Mouse (Mus musculus) macrophage (primary cell): ENCODE measurements around the gene Tradd. TPM values are rescaled to one million over a fixed set of nuclear protein-coding genes. Genes with fewer than 3 reads are reported as not detected.

Experiments used
- H3K27ac ChIP-seq: fragments of 350-480 bp; formaldehyde crosslinking; 2 replicates; pipeline ENCODE4 v1.9.0; 2021
- H3K36me3 ChIP-seq: fragments of 350-480 bp; formaldehyde crosslinking; 2 replicates; pipeline ENCODE4 v1.9.0; 2021; ENCODE audit errors: inconsistent target
- H3K4me3 ChIP-seq: fragments of 350-480 bp; formaldehyde crosslinking; 2 replicates; pipeline ENCODE4 v1.9.0; 2021; ENCODE audit errors: inconsistent target
- H3K79me2 ChIP-seq: fragments of 350-480 bp; formaldehyde crosslinking; 2 replicates; pipeline ENCODE4 v1.9.0; 2021; ENCODE audit errors: inconsistent target
- WGBS: methylation state at CpG from one replicate; pipeline ENCODE4 v1.1.7; 2026; ENCODE audit warnings: inconsistent platforms; ENCODE audit not compliant: missing documents; 5-methylcytosine and 5-hydroxymethylcytosine counted together
- polyA plus RNA-seq: library from polyadenylated mRNA; stranded (reverse); fragments of 250-400 nt; gene quantifications from 3 replicates; pipeline ENCODE4 v1.2.4, GENCODE M21; 2018; ENCODE audit warnings: inconsistent platforms

Gene Tradd
- polyA plus RNA-seq, 1 experiment from 2014 or later = 8.4 TPM

DNA sequence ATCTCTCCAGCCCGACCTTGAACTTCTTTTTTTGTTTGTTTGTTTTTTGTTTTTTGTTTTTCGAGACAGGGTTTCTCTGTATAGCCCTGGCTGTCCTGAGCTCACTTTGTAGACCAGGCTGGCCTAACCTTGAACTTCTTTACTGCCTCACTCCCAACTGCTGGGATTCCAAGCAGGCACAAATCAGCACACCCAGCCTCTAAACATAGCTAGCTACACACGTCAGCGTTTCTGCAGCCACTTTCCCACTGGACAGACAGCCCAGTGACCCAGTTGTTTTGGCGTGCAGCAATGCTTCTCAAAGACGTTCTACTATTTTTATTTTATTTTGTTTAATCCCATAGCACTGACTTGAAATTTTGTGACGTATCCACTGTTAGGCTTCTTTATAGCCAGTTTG, 40.6 kb downstream of the Tradd start:
- Histone ChIP-seq H3K27ac (no peak overlapping the region), H3K79me2 (peaks cover 36% of the 10 kb centered on the region), H3K36me3 (no peaks in the 10 kb centered on the region), H3K4me3 (no peak overlapping the region)
- 91% methylated on average over 7 of the region's 7 CpGs for WGBS

DNA sequence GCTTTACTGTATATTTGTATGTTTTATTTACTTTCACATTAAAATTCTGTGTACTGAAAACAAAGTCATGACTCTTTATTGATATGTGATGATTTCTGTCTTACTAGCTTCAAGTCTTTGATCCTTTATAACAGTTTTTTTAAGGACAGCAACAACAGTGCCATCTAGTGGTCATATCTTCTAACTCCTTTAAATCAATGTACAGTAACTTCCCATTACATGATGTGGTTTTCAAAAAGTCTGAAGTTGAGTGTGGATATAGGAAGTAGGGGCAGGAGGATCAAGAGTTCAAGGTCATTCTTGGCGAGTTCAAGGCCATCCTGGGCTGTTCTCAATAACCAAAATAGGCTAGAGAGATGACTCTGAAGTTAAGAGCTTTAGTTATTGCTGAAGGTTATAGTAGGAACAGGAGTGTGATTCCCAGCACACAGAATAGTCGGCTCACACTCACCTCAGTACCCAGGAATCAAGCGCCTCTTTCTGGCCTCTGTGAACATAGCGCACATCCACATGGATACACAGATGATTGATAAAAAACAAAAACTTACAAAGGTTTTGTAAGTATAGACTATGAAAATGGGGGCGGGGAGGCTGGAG, 46.4 kb downstream of the Tradd start:
- no peaks in the 10 kb centered on the region for H3K79me2 ChIP-seq
- H3K27ac ChIP-seq = no peak overlapping the region
- H3K36me3 ChIP-seq = 0 out of 2 replicates have a peak, but pooled peaks cover 21% of the 10 kb centered on the region
- no peak overlapping the region for H3K4me3 ChIP-seq
- WGBS = 70% methylated on average over 5 of the region's 5 CpGs

DNA sequence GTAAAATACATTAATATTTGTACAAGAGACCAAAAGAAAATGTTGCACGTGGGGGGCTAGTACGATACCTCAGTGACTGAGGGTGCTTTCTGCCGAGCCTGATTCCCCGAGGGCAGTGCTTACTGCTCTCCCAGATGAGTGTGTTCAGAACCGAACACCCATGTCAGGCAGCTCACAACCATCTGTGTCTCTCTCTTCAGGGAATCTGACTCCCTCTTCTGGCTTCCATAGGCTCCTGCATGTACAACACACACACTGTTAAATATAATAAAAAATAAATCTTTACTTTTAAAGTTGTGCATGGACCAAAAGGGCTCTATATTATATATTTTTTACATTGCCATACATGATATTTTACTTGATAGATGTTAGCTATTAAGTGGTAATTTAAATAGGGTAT, 50.3 kb downstream of the Tradd start:
- Histone ChIP-seq H3K79me2 (peaks cover 30% of the 10 kb centered on the region), H3K27ac (no peak overlapping the region), H3K4me3 (no peak overlapping the region), H3K36me3 (0 out of 2 replicates have a peak, but pooled peaks cover 21% of the 10 kb centered on the region)
- WGBS = 97% methylated on average over 5 of the region's 5 CpGs

DNA sequence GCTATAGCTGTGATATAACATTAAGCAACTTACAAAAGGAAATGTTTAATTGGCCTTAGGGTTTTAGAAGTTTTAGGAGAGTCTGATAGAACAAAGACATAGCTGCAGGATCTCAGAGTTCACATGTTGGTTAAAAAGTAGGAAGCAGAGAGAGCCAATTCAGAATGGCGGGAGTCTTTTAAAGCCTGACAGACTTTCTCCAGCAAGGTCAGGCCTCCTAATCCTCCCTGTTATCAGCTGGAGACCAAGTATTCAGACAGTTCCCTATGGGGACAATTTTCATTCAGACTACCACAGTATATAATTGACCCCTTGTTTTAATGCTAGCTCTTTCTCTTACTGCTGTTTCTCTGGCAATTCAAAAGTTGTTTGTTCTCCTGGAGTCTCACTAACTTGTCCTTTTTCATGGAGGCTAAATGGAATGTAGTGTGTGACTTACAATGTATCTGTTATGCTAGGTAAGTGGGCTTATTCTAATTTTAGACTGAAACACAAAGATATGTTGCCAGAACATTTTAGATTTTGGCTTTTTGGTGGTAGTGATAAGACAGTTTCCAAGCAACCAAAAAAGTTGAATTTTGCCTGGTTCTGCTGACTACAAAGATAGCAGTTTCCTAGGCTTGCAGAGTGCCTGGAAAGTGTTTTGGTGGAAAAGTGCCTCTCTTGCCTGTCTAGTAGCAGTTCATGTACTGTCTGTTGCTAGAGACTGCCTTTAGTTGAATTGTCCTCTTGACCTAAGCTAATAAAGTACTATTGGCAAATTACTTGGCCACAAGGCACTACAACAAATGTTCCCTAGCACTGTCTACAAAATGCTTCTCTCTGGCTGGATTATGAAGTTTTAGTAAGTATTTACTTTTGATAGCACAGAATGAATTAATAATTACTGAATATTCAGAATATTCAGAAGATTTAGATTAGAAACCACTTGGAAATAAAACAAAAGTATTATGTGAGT, 55.0 kb downstream of the Tradd start:
- H3K79me2 ChIP-seq = peaks cover 30% of the 10 kb centered on the region
- H3K4me3 ChIP-seq = no peak overlapping the region
- WGBS = 92% methylated on average over 1 of the region's 1 CpGs
- peaks cover 13% of the 10 kb centered on the region for H3K36me3 ChIP-seq
- H3K27ac ChIP-seq = no peak overlapping the region

Other genes starting within 250 kb of the Tradd start
- not detected in 3 replicates for gene Ces3a, start 216.0 kb downstream of the Tradd start, polyA plus RNA-seq
- gene Ces3b, start 180.9 kb downstream of the Tradd start, polyA plus RNA-seq = not detected in 3 replicates
- gene Ces4a, start 132.8 kb downstream of the Tradd start, polyA plus RNA-seq = not detected in 3 replicates
- gene Cbfb, start 93.9 kb downstream of the Tradd start, polyA plus RNA-seq = 59.1 to 125 TPM (median 65.1 TPM) in 3 replicates
- gene D230025D16Rik, start 39.5 kb downstream of the Tradd start, polyA plus RNA-seq = 15.2 to 26.7 TPM (median 16.3 TPM) in 3 replicates
- gene B3gnt9, start 9.5 kb downstream of the Tradd start, polyA plus RNA-seq = 1.8 to 2.8 TPM (median 2.4 TPM) in 3 replicates
- 2.1 to 7.5 TPM (median 3.9 TPM) in 3 replicates for gene Fbxl8, start within 50 bp of the Tradd start, polyA plus RNA-seq
- 2.9 to 8.0 TPM (median 3.4 TPM) in 3 replicates for gene Hsf4, start 5.2 kb upstream of the Tradd start, polyA plus RNA-seq
- 0.16 to 0.77 TPM (median 0.73 TPM) in 3 replicates for gene Nol3, start 11.5 kb upstream of the Tradd start, polyA plus RNA-seq
- gene 4931428F04Rik, start 25.3 kb upstream of the Tradd start, polyA plus RNA-seq = 0.79 to 3.9 TPM (median 1.5 TPM) in 3 replicates
- gene Exoc3l, start 31.5 kb upstream of the Tradd start, polyA plus RNA-seq = 0.19 to 0.32 TPM in 2 of 3 replicates, not detected in the other
- 30.2 to 47.0 TPM (median 34.1 TPM) in 3 replicates for gene E2f4, start 33.1 kb upstream of the Tradd start, polyA plus RNA-seq
- 0.29 to 0.43 TPM (median 0.33 TPM) in 3 replicates for gene Elmo3, start 41.0 kb upstream of the Tradd start, polyA plus RNA-seq
- gene Lrrc29, start 61.7 kb upstream of the Tradd start, polyA plus RNA-seq = 0.63 to 1.4 TPM (median 0.77 TPM) in 3 replicates
- 19.5 to 78.9 TPM (median 58.8 TPM) in 3 replicates for gene Tmem208, start 61.7 kb upstream of the Tradd start, polyA plus RNA-seq
- 5.6 to 17.0 TPM (median 9.8 TPM) in 3 replicates for gene Fhod1, start 83.3 kb upstream of the Tradd start, polyA plus RNA-seq
- gene Slc9a5, start 84.2 kb upstream of the Tradd start, polyA plus RNA-seq = 0.36 to 0.94 TPM (median 0.36 TPM) in 3 replicates
- gene Plekhg4, start 108.7 kb upstream of the Tradd start, polyA plus RNA-seq = not detected in 3 replicates
- gene Kctd19, start 148.9 kb upstream of the Tradd start, polyA plus RNA-seq = not detected in 3 replicates
- gene Lrrc36, start 149.0 kb upstream of the Tradd start, polyA plus RNA-seq = 0.13 TPM in 1 of 3 replicates, not detected in the others
- gene Tppp3, start 206.9 kb upstream of the Tradd start, polyA plus RNA-seq = 0.20 to 1.0 TPM (median 0.49 TPM) in 3 replicates
- gene Zdhhc1, start 232.3 kb upstream of the Tradd start, polyA plus RNA-seq = 6.8 to 10.0 TPM (median 7.3 TPM) in 3 replicates